Mouse (Mus musculus): ENCODE measurements around the gene Bnc2. TPM values are rescaled to one million over a fixed set of nuclear protein-coding genes. Genes with fewer than 3 reads are reported as not detected.

The Bnc2 gene
- total RNA-seq (2021), result 10 to 100 TPM; 14.6 to 17.3 TPM
- long read RNA-seq, experiment 1, partial matches to known transcripts, result 0 of 1 reads
- long read RNA-seq, experiment 1, other reads (novel, unspliced or antisense), result 1 of 1 reads
- long read RNA-seq, experiment 2, partial matches to known transcripts, result 2 of 3 reads
- long read RNA-seq, experiment 2, other reads (novel, unspliced or antisense), result 0 of 3 reads

GRCm38 (mm10) chr4:84675171-84675973 lies at the start of gene Bnc2:
Bnc2 (minus strand) TSS chr4:84675275.
- peak; percentile 5 to 15 for DNase-seq (ENCODE audit: low spot score in 2 of 2)

DNA sequence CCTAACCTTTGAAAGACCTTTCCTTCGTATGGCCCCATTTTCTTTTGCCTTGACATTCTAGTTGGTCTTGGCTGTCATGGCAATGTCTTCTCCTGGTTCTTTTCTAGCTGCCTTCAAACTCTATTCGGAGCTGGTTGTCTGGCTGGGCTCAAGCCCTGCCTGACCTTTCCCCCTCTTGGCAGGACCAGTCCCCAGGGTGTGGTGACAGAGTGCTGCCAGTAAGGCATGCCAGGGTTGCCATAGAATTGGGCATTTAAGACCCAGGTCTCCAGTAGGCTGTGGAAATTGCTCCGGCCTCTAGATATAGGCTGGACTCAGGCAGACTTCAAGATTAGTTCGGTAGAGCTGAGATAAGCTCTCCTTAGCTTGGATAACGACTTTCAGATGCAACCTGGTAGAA lies 32.9 kb upstream of the Bnc2 start:
- DNase-seq (ENCODE audit: low spot score in 2 of 2), result no peak

DNA sequence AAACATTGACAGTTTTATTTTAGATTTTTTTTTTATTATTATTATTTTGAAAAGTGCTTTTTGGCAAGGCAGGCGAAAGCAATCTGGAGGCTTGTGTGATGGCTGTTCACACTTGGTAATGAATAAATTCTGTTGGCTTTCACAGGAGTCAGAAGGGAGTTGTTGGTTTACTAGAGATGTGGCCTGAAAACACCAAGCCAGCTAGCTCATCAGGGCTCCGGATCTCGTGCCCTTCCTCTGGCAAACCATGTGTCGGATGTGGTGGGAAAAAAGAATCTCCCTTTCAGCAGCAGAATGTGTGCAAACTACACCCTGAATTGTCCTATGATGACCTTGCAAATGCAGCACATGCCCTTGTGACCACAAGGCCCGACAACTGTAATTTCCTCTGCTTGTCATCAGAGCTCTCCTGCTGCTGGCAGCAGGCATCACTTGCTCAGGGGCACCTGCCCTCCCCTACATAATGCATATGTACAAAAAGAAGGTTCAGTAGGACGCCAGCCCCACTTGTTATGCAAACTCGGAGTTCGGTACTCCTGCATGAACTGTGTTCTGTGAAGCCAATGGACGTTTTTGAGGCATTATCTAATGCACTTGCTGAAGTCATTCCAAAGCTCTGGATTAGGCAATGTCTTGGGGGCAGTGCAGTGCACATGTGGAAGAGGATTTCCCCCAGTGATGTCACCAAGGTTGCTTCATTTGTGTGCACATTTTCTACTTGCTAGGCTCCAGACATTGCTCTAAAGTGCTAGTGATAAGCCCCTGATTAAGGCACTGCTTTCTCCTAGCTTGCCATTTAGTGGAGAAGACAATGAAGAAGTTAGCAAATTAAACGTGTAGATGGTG lies 10.7 kb upstream of the Bnc2 start:
- no peak for DNase-seq (ENCODE audit: low spot score in 2 of 2)

DNA sequence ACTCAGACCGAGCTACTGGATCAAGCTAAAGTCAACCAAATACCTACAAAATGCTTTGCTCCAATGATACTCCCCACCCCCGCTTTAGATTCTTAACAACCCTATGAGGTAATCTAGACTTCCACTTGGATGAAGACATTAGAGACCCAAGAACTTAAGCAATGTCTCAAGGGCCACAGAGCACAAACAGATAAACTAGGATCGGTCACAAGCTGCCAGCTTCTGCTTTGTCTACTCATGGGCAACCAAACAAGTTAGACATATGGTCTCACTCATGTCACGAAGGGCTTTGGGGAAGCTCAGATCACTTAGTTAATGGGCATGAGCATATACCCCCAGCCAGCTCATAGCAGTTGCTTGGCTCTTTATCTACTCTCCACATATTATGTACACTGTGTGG lies 9.9 kb upstream of the Bnc2 start:
- DNase-seq (ENCODE audit: low spot score in 2 of 2), result no peak

- no peak for DNase-seq (ENCODE audit: low spot score in 2 of 2)
These were observed 870 bp upstream of the Bnc2 start for GRCm38 (mm10) chr4:84675974-84676315.

DNA sequence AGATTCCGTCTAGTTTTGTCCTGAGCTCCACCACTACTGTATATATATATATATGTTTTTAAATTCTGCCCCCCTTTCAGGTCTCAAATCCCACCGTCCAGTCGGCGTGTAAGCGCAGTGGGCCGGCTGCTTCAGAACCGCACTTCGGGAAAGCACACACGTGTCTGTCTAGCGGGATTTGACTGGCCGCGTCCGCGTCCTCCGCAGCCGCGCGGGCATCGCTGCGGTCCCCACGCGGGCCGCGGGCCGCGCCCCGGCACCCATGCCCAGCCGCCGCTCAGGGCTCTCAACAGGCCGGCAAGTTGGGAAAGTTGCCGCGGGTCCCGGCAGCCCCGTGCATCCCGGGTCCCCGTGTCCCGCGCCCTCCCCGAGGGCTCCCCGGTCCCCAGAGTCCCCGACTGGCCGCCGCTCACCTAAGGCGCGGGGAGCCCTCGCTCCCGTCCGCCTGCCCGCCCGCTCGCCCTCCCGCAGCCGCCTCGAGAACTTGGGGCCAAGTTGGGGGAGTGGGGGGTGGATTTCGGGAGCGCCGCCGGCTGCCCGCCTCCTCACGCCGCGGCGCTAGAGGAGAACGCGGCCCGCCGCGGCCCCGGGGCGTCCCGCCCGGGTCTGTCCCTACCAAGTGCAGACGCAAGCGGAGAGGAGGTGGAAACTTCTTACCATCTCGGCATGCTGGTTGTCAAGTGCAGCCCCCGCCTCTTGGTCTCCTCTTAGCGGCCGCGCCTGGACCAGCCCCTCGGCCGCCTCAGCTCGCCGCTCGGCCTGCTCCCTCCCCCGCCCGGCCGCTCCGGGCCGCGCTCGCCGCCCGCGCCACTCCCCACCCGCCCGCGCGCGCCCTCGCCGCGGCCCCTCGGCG lies 531 bp downstream of the Bnc2 start:
- peak in 1 of 2 experiments; percentile 16 for DNase-seq (ENCODE audit: low spot score in 2 of 2)

DNA sequence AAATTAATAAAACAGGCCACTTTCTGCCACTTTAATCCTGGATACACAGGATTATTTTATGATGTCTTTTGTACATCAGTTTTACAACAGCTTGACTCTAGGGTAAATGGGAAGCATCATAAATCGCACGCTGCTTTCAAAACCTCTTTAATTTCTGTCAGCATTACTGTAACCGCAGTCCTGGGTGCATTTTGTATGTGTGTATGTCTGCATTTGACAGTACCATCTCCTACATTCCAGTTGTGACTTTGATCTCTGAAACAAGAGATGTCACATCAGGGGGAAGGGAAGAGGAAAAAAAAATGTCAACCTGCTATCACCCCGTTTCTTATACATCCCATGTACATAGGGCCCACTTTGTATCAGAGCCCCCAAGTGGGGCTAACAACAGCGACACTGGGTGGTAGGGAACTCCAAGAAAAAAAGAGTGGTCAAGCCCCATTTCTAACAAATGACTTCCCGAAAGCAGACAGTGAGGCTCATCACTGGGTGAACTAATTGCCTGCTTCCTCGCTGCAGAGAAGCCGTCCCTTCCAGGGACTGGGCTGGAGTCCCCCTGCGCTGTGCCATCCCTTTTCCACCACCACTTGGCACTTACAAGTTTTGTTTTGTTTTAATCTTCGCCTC lies 1.3 kb downstream of the Bnc2 start:
- DNase-seq (ENCODE audit: low spot score in 2 of 2), result no peak

GRCm38 (mm10) chr4:84672181-84672791 lies 2.8 kb downstream of the Bnc2 start:
- DNase-seq (ENCODE audit: low spot score in 2 of 2), result no peak

- DNase-seq (ENCODE audit: low spot score in 2 of 2), result no peak
These were observed 4.1 kb downstream of the Bnc2 start for GRCm38 (mm10) chr4:84670996-84671395.

DNA sequence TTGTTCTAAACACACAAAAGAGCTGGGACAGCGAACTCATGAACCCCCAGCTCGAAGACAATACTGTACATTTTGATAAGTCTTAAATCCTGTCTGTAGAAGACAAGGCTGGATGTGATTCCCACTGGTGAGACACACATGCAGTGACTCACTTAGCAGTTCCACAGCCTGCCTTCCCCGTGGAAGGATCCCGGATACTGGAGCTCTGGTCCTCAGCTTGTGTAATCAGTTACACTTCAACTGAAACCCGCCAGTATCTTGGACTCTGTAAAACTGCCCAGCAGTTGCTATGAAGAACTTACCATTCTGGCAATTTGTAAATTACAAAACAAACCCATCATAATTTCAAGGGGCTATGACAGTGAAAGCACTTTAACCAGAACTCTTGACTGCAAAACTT lies 5.4 kb downstream of the Bnc2 start:
- no peak for DNase-seq (ENCODE audit: low spot score in 2 of 2)

- no peak for DNase-seq (ENCODE audit: low spot score in 2 of 2)
These were observed 6.0 kb downstream of the Bnc2 start for GRCm38 (mm10) chr4:84668949-84669605.

DNA sequence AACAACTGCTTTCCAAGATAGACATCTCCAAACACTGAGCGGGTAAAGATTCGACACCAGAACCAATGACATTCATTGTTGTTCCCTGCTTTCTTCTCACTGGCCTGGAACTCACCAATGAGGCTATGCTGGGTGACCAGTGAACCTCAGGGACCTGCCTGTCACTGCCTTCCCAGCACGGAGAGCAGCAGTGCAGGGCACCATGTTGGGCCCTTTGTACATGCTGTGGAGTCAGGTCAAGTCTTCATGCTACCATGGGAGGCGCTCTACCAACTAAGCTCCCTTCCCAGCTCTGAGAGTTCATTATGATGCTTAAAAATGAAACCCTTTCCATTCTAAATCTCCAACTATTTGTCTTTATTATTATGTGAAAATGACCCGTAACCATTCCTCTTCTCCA lies 6.8 kb downstream of the Bnc2 start:
- no peak for DNase-seq (ENCODE audit: low spot score in 2 of 2)

- DNase-seq (ENCODE audit: low spot score in 2 of 2), result no peak
These were observed 12.6 kb downstream of the Bnc2 start for GRCm38 (mm10) chr4:84662228-84663065.

DNA sequence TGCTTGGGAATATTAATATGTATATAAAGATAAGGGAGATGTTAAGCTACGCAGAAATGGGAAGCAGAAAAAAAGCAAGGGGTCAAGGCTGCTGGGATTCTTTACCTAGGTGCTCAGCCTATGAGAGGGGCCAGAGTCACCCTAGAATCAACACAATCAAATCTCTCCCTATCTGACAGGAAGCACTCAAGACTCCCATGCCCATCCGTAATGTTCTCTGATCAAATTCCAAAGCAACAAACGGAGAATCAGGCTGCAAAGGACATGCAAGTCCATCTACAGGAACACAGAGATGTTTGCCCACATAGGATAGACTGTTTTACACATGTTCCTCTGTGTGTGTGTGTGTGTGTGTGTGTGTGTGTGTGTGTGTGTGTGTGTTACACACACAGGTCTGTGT lies 13.7 kb downstream of the Bnc2 start:
- DNase-seq (ENCODE audit: low spot score in 2 of 2), result no peak

DNA sequence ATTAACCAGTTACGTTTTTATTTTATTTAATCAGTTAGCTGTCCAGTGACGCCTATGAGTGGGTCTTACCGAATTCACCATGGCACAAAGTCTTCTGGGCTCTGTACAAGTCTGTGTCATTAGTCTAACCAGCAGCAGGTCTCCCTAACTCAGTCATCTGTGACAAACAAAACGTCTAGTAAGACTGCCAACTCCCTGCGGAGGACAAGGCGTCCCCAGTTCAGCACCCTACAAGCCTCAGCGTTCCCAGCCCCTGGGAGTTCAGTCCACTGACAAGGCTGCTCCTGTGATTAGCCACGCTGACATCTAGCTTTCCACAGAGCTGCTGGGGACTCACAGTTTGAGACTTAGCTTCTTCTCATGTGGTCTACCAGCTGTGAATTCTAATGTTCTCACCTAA lies 23.3 kb downstream of the Bnc2 start:
- DNase-seq (ENCODE audit: low spot score in 2 of 2), result no peak

GRCm38 (mm10) chr4:84646576-84646975 lies 28.5 kb downstream of the Bnc2 start:
- no peak for DNase-seq (ENCODE audit: low spot score in 2 of 2)

DNA sequence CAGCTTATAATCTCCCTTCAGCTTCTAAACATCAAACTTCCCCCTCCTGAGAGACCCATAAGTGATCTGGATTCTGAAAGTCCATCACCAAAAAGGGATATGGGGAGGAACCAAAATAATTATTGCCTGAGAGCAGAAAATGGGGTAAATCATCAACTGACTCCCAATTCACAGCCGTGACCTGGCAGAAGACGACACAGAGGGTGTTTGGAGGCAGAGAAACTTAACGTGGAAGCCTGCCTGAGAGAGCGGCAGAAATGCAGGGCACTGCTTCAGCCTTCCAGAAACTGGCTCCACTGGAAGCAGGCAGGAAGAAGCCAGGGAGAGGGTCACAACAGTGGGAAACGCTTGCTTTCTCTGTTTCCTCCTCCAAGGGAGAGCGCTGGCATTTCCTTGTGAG lies 35.9 kb downstream of the Bnc2 start:
- DNase-seq (ENCODE audit: low spot score in 2 of 2), result no peak

DNA sequence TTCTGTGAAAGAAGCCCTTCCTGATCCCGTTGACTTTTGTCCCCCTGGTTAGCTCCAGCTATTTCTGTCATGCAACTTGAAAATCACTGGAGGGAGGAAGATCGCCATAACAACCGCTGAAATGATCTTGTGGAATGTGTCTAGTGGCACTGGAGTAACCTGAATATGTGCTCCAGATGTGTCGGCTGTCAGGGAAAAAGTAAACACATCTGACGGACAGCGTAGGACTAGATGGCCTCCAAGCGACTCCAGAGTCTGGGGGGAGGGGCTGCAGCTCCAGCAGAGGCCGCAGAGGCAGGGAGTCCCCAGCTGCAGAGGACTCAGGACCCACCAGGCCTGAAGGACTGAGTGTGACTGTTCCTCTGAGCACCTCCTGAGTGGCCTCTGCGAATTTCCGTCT lies 37.4 kb downstream of the Bnc2 start:
- no peak for DNase-seq (ENCODE audit: low spot score in 2 of 2)

DNA sequence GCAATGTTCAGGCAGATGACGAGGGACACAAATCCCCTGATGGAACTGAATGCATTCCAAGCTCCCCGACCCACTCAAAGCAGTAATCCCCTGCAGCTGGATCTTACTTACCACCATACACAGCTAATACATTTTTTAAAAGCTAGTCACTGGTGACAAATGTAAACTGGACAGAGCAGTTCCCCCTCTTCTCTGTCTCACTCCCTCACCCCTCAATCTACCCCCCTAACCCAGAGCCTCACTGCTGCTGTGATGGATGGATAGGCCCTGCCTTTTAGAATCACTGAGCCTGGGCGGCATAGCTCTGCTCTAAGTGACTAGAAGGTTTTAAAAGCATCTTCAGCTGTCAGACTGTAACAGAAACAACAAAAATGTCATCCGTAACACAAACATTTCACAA lies 40.3 kb downstream of the Bnc2 start:
- no peak for DNase-seq (ENCODE audit: low spot score in 2 of 2)
